Mouse (Mus musculus) C2C12 (cell line): ENCODE data around the gene Fry. TPM values are rescaled to one million over a fixed set of nuclear protein-coding genes. Genes with fewer than 3 reads are reported as not detected.

Experiments used
- H3K27me3 ChIP-seq: one replicate; pipeline ENCODE4 v1.6.1; 2011; ENCODE audit not compliant: control insufficient read depth, insufficient read depth, insufficient read length
- H3K36me3 ChIP-seq: one replicate; pipeline ENCODE4 v1.6.1; 2011; ENCODE audit not compliant: control insufficient read depth, insufficient read depth
- H3K4me3 ChIP-seq: one replicate; pipeline ENCODE4 v1.5.1; 2011; ENCODE audit warnings: mild to moderate bottlenecking, control low read depth; ENCODE audit not compliant: poor library complexity, insufficient read depth, severe bottlenecking
- H3K79me2 ChIP-seq: one replicate; pipeline ENCODE4 v1.6.1; 2011; ENCODE audit not compliant: control insufficient read depth, insufficient read depth
- H3K79me3 ChIP-seq: one replicate; pipeline ENCODE4 v1.6.1; 2011; ENCODE audit warnings: low read depth, control low read depth
- H3ac ChIP-seq: one replicate; pipeline ENCODE3; 2011; ENCODE audit warnings: low read depth; ENCODE audit not compliant: control insufficient read depth, insufficient read length
- CEBPB ChIP-seq: IDR thresholded peaks from one replicate; pipeline ENCODE4 v1.6.1; 2011; ENCODE audit warnings: low read depth, mild to moderate bottlenecking, control low read depth, moderate library complexity
- CTCF ChIP-seq: IDR thresholded peaks from one replicate; pipeline ENCODE4 v1.5.1; 2011; ENCODE audit not compliant: control insufficient read depth, insufficient read depth, insufficient read length
- FOSL1 ChIP-seq: IDR thresholded peaks from one replicate; pipeline ENCODE4 v1.8.0; 2011; ENCODE audit warnings: mild to moderate bottlenecking, low read length; ENCODE audit not compliant: poor library complexity, insufficient read depth, severe bottlenecking
- MAX ChIP-seq: IDR thresholded peaks from one replicate; pipeline ENCODE4 v1.6.1; 2011; ENCODE audit warnings: mild to moderate bottlenecking, control low read depth
- MYOD1 ChIP-seq: IDR thresholded peaks from one replicate; pipeline ENCODE4 v1.6.1; 2011; ENCODE audit warnings: low read depth; ENCODE audit not compliant: control insufficient read depth, insufficient read length
- MYOG ChIP-seq: IDR thresholded peaks from one replicate; pipeline ENCODE4 v1.6.1; 2011; ENCODE audit not compliant: control insufficient read depth, insufficient read length; ENCODE audit errors: extremely low read depth
- USF1 ChIP-seq: IDR thresholded peaks from one replicate; pipeline ENCODE4 v1.6.1; 2011; ENCODE audit warnings: low read depth, mild to moderate bottlenecking, control low read depth, moderate library complexity
- polyA plus RNA-seq: library from polyadenylated mRNA; unstranded; fragments of >200 nt; fragmentation: generic; extraction: Trizol; gene quantifications from one replicate; pipeline ENCODE4 v1.2.1, GENCODE M21; 2012; ENCODE audit warnings: missing spikeins

Fry gene
- polyA plus RNA-seq, 1 experiment, result 0.25 TPM

- no peaks in the 10 kb centered on the region for H3K79me3 ChIP-seq
- no peak overlapping the region for H3K4me3 ChIP-seq
- no peaks in the 10 kb centered on the region for H3K79me2 ChIP-seq
- TF ChIP-seq MYOG, result no peak
- TF ChIP-seq USF1, result no peak
- TF ChIP-seq FOSL1, result no peak
- TF ChIP-seq MAX, result no peak
- TF ChIP-seq CTCF, result no peak
- TF ChIP-seq MYOD1, result no peak
- no peak for TF ChIP-seq CEBPB
- H3K27me3 ChIP-seq, result no peaks in the 10 kb centered on the region
- no peak overlapping the region for H3ac ChIP-seq
- no peaks in the 10 kb centered on the region for H3K36me3 ChIP-seq
Measured at GRCm38 (mm10) chr5:150149725-150150124, 31.3 kb downstream of the Fry start.

- Histone ChIP-seq H3K79me3 (no peaks in the 10 kb centered on the region), H3K27me3 (no peaks in the 10 kb centered on the region), H3K79me2 (no peaks in the 10 kb centered on the region), H3K36me3 (no peaks in the 10 kb centered on the region), H3K4me3 (no peak overlapping the region), H3ac (no peak overlapping the region)
- TF ChIP-seq MYOD1 (no peak), MAX (no peak), MYOG (no peak), USF1 (no peak), CTCF (no peak), CEBPB (no peak), FOSL1 (no peak)
Measured at GRCm38 (mm10) chr5:150150986-150151385, 32.5 kb downstream of the Fry start.

DNA sequence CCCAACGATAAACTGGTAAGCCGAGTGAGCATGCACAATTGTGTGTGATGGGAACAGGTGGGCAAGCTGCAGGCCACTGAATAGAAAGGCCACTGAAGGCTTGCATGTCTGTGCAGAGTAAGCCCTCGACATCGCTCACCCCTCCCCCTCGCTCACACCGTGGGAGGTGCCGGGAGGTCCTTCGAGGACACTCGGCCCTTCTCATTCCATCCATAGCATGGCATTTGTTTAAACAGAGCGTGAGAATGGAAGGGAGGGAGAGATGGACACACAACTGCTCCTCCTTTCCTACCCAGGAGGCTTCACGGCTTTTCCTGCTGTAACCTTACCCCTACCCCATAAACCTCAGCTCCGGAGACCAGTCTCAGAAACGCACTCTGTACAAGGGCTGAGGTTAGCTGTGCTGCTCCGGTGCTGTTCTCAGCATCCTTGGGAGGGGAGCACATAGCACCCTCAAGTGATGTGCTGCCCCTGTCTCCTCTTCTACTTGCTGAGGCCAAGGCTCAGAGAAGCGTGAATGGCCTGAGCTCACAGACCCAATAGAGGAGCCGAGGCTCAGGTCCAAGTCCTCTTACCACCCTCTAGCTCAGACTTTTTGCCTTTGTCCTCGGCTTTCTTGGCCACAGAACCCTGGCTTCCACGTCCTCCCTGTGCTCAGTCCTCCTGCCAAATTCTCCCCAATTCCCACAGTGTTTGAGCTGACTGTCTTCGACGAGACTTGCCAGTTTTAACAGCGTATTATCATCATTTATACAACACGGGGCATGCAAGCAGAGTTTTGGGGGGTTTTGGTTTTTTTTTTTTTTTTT lies 33.8 kb downstream of the Fry start:
- Histone ChIP-seq H3ac (no peak overlapping the region), H3K79me3 (no peaks in the 10 kb centered on the region), H3K4me3 (no peak overlapping the region), H3K79me2 (no peaks in the 10 kb centered on the region), H3K27me3 (no peaks in the 10 kb centered on the region), H3K36me3 (no peaks in the 10 kb centered on the region)
- TF ChIP-seq CEBPB (no peak), FOSL1 (no peak), MAX (no peak)

- no peaks in the 10 kb centered on the region for H3K27me3 ChIP-seq
- H3K79me2 ChIP-seq, result no peaks in the 10 kb centered on the region
- no peaks in the 10 kb centered on the region for H3K36me3 ChIP-seq
- H3ac ChIP-seq, result no peak overlapping the region
- H3K4me3 ChIP-seq, result no peak overlapping the region
- no peaks in the 10 kb centered on the region for H3K79me3 ChIP-seq
- TF ChIP-seq CTCF, result no peak
- TF ChIP-seq MAX, result no peak
- TF ChIP-seq MYOG, result no peak
- no peak for TF ChIP-seq CEBPB
- TF ChIP-seq USF1, result no peak
- no peak for TF ChIP-seq MYOD1
- no peak for TF ChIP-seq FOSL1
Measured at GRCm38 (mm10) chr5:150152880-150153281, 34.4 kb downstream of the Fry start.

- Histone ChIP-seq H3K79me2 (no peaks in the 10 kb centered on the region), H3K4me3 (no peak overlapping the region), H3K79me3 (no peaks in the 10 kb centered on the region), H3K36me3 (no peaks in the 10 kb centered on the region), H3ac (no peak overlapping the region), H3K27me3 (no peaks in the 10 kb centered on the region)
- TF ChIP-seq MYOD1 (no peak), CEBPB (no peak), CTCF (no peak), MAX (no peak), USF1 (no peak), MYOG (no peak), FOSL1 (no peak)
Measured at GRCm38 (mm10) chr5:150155388-150155787, 36.9 kb downstream of the Fry start.
